8 mouse cellular contexts compared by ENCODE assay signal in genomic region chr5:3596399-3596766, GRCm38 (mm10). TPM values are rescaled to one million over a fixed set of nuclear protein-coding genes. Genes with fewer than 3 reads are reported as not detected.
DNase-seq lines count a peak whose midpoint lies in the region; ATAC-seq lines count a peak whose summit lies in the region.

Gene Rbm48 (minus strand): TSS chr5:3596585.

- peaks cover 39% of the 10 kb centered on the region for H3K36me3 ChIP-seq in megakaryocyte, embryonic 14.5 days (replicated peaks; ENCODE audit: low read length)

- H3K4me3 ChIP-seq in megakaryocyte, embryonic 14.5 days (replicated peaks) = peak within 1 kb of the TSS; percentile 100

- DNase-seq in adrenal gland, adult 18-20 months (ENCODE audit: low spot score in 2 of 2) = peak; percentile 71 to 76
- DNase-seq in embryo, embryonic 10.5 days (ENCODE audit: low spot score) = peak; percentile 82
- DNase-seq in gastrocnemius, postnatal 14 days = peak; percentile 82
- DNase-seq in left cerebral cortex, adult 9 months (ENCODE audit: low spot score in 2 of 2) = peak; percentile 80 to 84
- peak; percentile 92 to 93 for DNase-seq in right cerebral cortex, postnatal 10 days (ENCODE audit: low spot score in 2 of 2)
- peak; percentile 68 for DNase-seq in urinary bladder, postnatal 25 days (ENCODE audit: low spot score)

- peak; percentile 38 for ATAC-seq in inflammation-experienced regulatory T-cells, adult 6 months

- H3K27me3 ChIP-seq in megakaryocyte, embryonic 14.5 days (replicated peaks) = no peaks in the 10 kb centered on the region

- peaks cover 54% of the 10 kb centered on the region for H3K4me1 ChIP-seq in megakaryocyte, embryonic 14.5 days

- H3K9me3 ChIP-seq in megakaryocyte, embryonic 14.5 days = no peaks in the 10 kb centered on the region

- intact Hi-C loops in gastrocnemius, postnatal 14 days (cut with DNase I; ENCODE audit: low total_unique reads) = no loop called here

RNA-seq across cellular contexts. Expression of gene Rbm48, which starts in this region (rescaled TPM):
- 10 to 100 TPM in 1 of 2 experiments, 1 to 10 TPM in 1; 7.6 to 10.8 TPM for total RNA-seq in adrenal gland, adult 18-20 months (2021)
- 1 to 10 TPM; 4.8 to 5.8 TPM for total RNA-seq in gastrocnemius, postnatal 14 days (2021)
- 10 to 100 TPM; 26.7 to 39.1 (median 32.6) TPM for polyA plus RNA-seq in inflammation-experienced regulatory T-cells, adult 6 months (2017; shearing (Covaris generic))
- 2.8 TPM in 2 replicates for polyA plus RNA-seq in megakaryocyte, embryonic 14.5 days (2012; ENCODE audit: insufficient read depth, low replicate concordance)

Comparison
In these comparisons a context has a peak if more than half of its experiments do, and no peak if none do; other contexts are left out.
1. Peak in every context shown above with its lines: DNase-seq, ATAC-seq and H3K4me3 ChIP-seq.